Mouse (Mus musculus) heart, embryonic 10.5 days (tissue): Measurements from ENCODE around the gene Cpsf7. TPM values are rescaled to one million over a fixed set of nuclear protein-coding genes. Genes with fewer than 3 reads are reported as not detected.

Experiments
- DNase-seq: peaks from one replicate; pipeline ENCODE4 v3.0.0-alpha.2; 2017; ENCODE audit warnings: low spot score
- H3K27ac ChIP-seq: fragments of 300-500 bp; sonication (generic); 2 replicates; pipeline ENCODE4 v1.5.1; 2016; ENCODE audit warnings: mild to moderate bottlenecking
- H3K27me3 ChIP-seq: fragments of 300-500 bp; sonication (generic); 2 replicates; pipeline ENCODE4 v1.6.1; 2016; ENCODE audit warnings: mild to moderate bottlenecking; ENCODE audit not compliant: poor library complexity, insufficient read depth, severe bottlenecking
- H3K36me3 ChIP-seq: fragments of 300-500 bp; sonication (generic); 2 replicates; pipeline ENCODE4 v1.6.1; 2016; ENCODE audit warnings: mild to moderate bottlenecking, moderate library complexity
- H3K4me1 ChIP-seq: fragments of 300-500 bp; sonication (generic); 2 replicates; pipeline ENCODE4 v1.6.1; 2016; ENCODE audit warnings: mild to moderate bottlenecking
- H3K4me3 ChIP-seq: fragments of 300-500 bp; sonication (generic); 2 replicates; pipeline ENCODE4 v1.5.1; 2016; ENCODE audit warnings: mild to moderate bottlenecking, moderate library complexity
- H3K9me3 ChIP-seq: fragments of 300-500 bp; sonication (generic); 2 replicates; pipeline ENCODE4 v1.6.1; 2016; ENCODE audit warnings: mild to moderate bottlenecking, moderate library complexity
- WGBS: fragments of 180-500 bp; shearing (Covaris S2); methylation state at CpG from one replicate; pipeline ENCODE4 v1.1.7; 2016; 5-methylcytosine and 5-hydroxymethylcytosine counted together
- polyA plus RNA-seq: library from polyadenylated mRNA; unstranded; fragments of >200 nt; fragmentation: Nextera tagmentation; extraction: Ambion mirVana; gene quantifications from 2 replicates; pipeline ENCODE4 v1.2.1, GENCODE M21; 2016

Gene Cpsf7
- polyA plus RNA-seq, 1 experiment from 2014 or later, result 40.5 TPM

GRCm38 (mm10) chr19:10564278-10564677 is 39.2 kb downstream of the Cpsf7 start:
- no peaks in the 10 kb centered on the region for H3K9me3 ChIP-seq
- peaks cover 10% of the 10 kb centered on the region for H3K4me1 ChIP-seq
- H3K27me3 ChIP-seq, result no peaks in the 10 kb centered on the region
- no peak for DNase-seq
- H3K36me3 ChIP-seq, result peaks cover 10% of the 10 kb centered on the region; the same call in 1 of the 2 replicates
- H3K4me3 ChIP-seq, result no peak overlapping the region
- no peak overlapping the region for H3K27ac ChIP-seq
- 73% methylated on average over 6 of the region's 6 CpGs for WGBS

- WGBS, result 69% methylated on average over 4 of the region's 4 CpGs
- no peaks in the 10 kb centered on the region for H3K27me3 ChIP-seq
- no peaks in the 10 kb centered on the region for H3K9me3 ChIP-seq
- H3K4me3 ChIP-seq, result no peak overlapping the region
- peaks cover 10% of the 10 kb centered on the region for H3K4me1 ChIP-seq
- H3K27ac ChIP-seq, result no peak overlapping the region
- DNase-seq, result no peak
- H3K36me3 ChIP-seq, result peaks cover 18% of the 10 kb centered on the region
Observed at GRCm38 (mm10) chr19:10565217-10565616, 40.2 kb downstream of the Cpsf7 start.

GRCm38 (mm10) chr19:10569627-10570026 is 44.6 kb downstream of the Cpsf7 start:
- Histone ChIP-seq H3K36me3 (peaks cover 60% of the 10 kb centered on the region), H3K9me3 (no peaks in the 10 kb centered on the region), H3K27me3 (no peaks in the 10 kb centered on the region), H3K27ac (no peak overlapping the region), H3K4me3 (no peak overlapping the region), H3K4me1 (no peaks in the 10 kb centered on the region)
- 89% methylated on average over 6 of the region's 6 CpGs for WGBS
- no peak for DNase-seq

- H3K9me3 ChIP-seq, result no peaks in the 10 kb centered on the region
- H3K4me1 ChIP-seq, result peaks cover 19% of the 10 kb centered on the region
- H3K27me3 ChIP-seq, result no peaks in the 10 kb centered on the region
- H3K36me3 ChIP-seq, result peaks cover 32% of the 10 kb centered on the region
- peak; percentile 97 for DNase-seq
- peak within 1 kb of the TSS; percentile 74 for H3K4me3 ChIP-seq
- peak within 1 kb of the TSS; percentile 95 for H3K27ac ChIP-seq
- WGBS, result under 1% methylated on average over 44 of the region's 44 CpGs
Observed at GRCm38 (mm10) chr19:10576690-10577561, 51.9 kb downstream of the Cpsf7 start, which contains the start of the genes Cyb561a3 and Tmem138. Cyb561a3 (plus strand) TSS chr19:10577172. Tmem138 (minus strand) TSS chr19:10577362.

GRCm38 (mm10) chr19:10580102-10580501 is 55.0 kb downstream of the Cpsf7 start:
- Histone ChIP-seq H3K4me1 (peaks cover 19% of the 10 kb centered on the region), H3K27me3 (no peaks in the 10 kb centered on the region), H3K27ac (no peak overlapping the region), H3K9me3 (no peaks in the 10 kb centered on the region), H3K36me3 (peaks cover 14% of the 10 kb centered on the region), H3K4me3 (no peak overlapping the region)
- DNase-seq, result no peak
- 75% methylated on average over 3 of the region's 3 CpGs for WGBS

GRCm38 (mm10) chr19:10580761-10581160 is 55.7 kb downstream of the Cpsf7 start:
- 69% methylated on average over 3 of the region's 3 CpGs for WGBS
- H3K36me3 ChIP-seq, result peaks cover 14% of the 10 kb centered on the region
- H3K27ac ChIP-seq, result no peak overlapping the region
- H3K27me3 ChIP-seq, result no peaks in the 10 kb centered on the region
- no peak for DNase-seq
- no peak overlapping the region for H3K4me3 ChIP-seq
- peaks cover 18% of the 10 kb centered on the region for H3K4me1 ChIP-seq
- H3K9me3 ChIP-seq, result no peaks in the 10 kb centered on the region

GRCm38 (mm10) chr19:10581984-10582383 is 56.9 kb downstream of the Cpsf7 start:
- no peak overlapping the region for H3K27ac ChIP-seq
- peaks cover 14% of the 10 kb centered on the region for H3K36me3 ChIP-seq
- H3K9me3 ChIP-seq, result no peaks in the 10 kb centered on the region
- no peak overlapping the region for H3K4me3 ChIP-seq
- no peak for DNase-seq
- WGBS, result 85% methylated on average over 6 of the region's 6 CpGs
- no peaks in the 10 kb centered on the region for H3K27me3 ChIP-seq
- peaks cover 12% of the 10 kb centered on the region for H3K4me1 ChIP-seq

- Histone ChIP-seq H3K27me3 (no peaks in the 10 kb centered on the region), H3K9me3 (no peaks in the 10 kb centered on the region), H3K36me3 (peaks cover 22% of the 10 kb centered on the region), H3K4me3 (no peak overlapping the region), H3K27ac (no peak overlapping the region), H3K4me1 (0 out of 2 replicates have a peak, but pooled peaks cover 2% of the 10 kb centered on the region)
- 73% methylated on average over 7 of the region's 7 CpGs for WGBS
- no peak for DNase-seq
Observed at GRCm38 (mm10) chr19:10583550-10584146, 58.6 kb downstream of the Cpsf7 start.

- H3K36me3 ChIP-seq, result peaks cover 22% of the 10 kb centered on the region
- H3K9me3 ChIP-seq, result no peaks in the 10 kb centered on the region
- WGBS, result 91% methylated on average over 8 of the region's 8 CpGs
- H3K4me3 ChIP-seq, result no peak overlapping the region
- DNase-seq, result no peak
- H3K27me3 ChIP-seq, result no peaks in the 10 kb centered on the region
- H3K27ac ChIP-seq, result no peak overlapping the region
- no peaks in the 10 kb centered on the region for H3K4me1 ChIP-seq
Observed at GRCm38 (mm10) chr19:10585112-10585511, 60.0 kb downstream of the Cpsf7 start.

- DNase-seq, result no peak
- Histone ChIP-seq H3K4me1 (no peaks in the 10 kb centered on the region), H3K27me3 (no peaks in the 10 kb centered on the region), H3K27ac (no peak overlapping the region), H3K36me3 (peaks cover 27% of the 10 kb centered on the region), H3K4me3 (no peak overlapping the region), H3K9me3 (no peaks in the 10 kb centered on the region)
- 85% methylated on average over 8 of the region's 8 CpGs for WGBS
Observed at GRCm38 (mm10) chr19:10587231-10587630, 62.2 kb downstream of the Cpsf7 start.

- no peak overlapping the region for H3K4me3 ChIP-seq
- no peak overlapping the region for H3K27ac ChIP-seq
- no peak for DNase-seq
- 66% methylated on average over 5 of the region's 5 CpGs for WGBS
- peaks cover 35% of the 10 kb centered on the region; the same call in 1 of the 2 replicates for H3K36me3 ChIP-seq
- H3K27me3 ChIP-seq, result no peaks in the 10 kb centered on the region
- H3K4me1 ChIP-seq, result no peaks in the 10 kb centered on the region
- H3K9me3 ChIP-seq, result no peaks in the 10 kb centered on the region
Observed at GRCm38 (mm10) chr19:10589127-10589857, 64.2 kb downstream of the Cpsf7 start.

- Histone ChIP-seq H3K4me1 (no peaks in the 10 kb centered on the region), H3K36me3 (peaks cover 41% of the 10 kb centered on the region; the same call in 1 of the 2 replicates), H3K4me3 (no peak overlapping the region), H3K27ac (no peak overlapping the region), H3K27me3 (no peaks in the 10 kb centered on the region), H3K9me3 (no peaks in the 10 kb centered on the region)
- WGBS, result 73% methylated on average over 3 of the region's 3 CpGs
- no peak for DNase-seq
Observed at GRCm38 (mm10) chr19:10590301-10590700, 65.2 kb downstream of the Cpsf7 start.
